Comparison of ENCODE assay signal across 9 mouse cellular contexts in genomic region chr6:115480322-115481017, GRCm38 (mm10).
A peak's percentile ranks its signal among the peaks of the same experiment; 100 is the strongest.
DNase-seq lines count a peak whose midpoint lies in the region; ATAC-seq and TF ChIP-seq lines count a peak whose summit lies in the region.
"Had no signal": no experiment of that assay in that cellular context is flagged by ENCODE, and none has a peak within 500 bp of the region (broad histone marks: within the 10 kb centered on the region; RNA-seq: fewer than 3 reads in every experiment).

No protein-coding gene starts in this region.

- peaks cover 32% of the 10 kb centered on the region for H3K4me1 ChIP-seq in liver, embryonic 13.5 days (replicated peaks)
- H3K4me1 ChIP-seq in small intestine, adult 2 months (ENCODE audit: control insufficient read depth, insufficient read depth, insufficient read length, low read length): peaks cover 26% of the 10 kb centered on the region

- H3K4me3 ChIP-seq in liver, embryonic 13.5 days (replicated peaks): no peak overlapping the region
- H3K4me3 ChIP-seq in small intestine, adult 2 months (ENCODE audit: low read depth, low read length): no peak overlapping the region
- H3K4me3 ChIP-seq: embryonic facial prominence, embryonic 13.5 days had no signal

- H3K9me3 ChIP-seq in liver, embryonic 13.5 days (replicated peaks): no peaks in the 10 kb centered on the region
- H3K9me3 ChIP-seq: embryonic facial prominence, embryonic 13.5 days had no signal

- H3K4me2 ChIP-seq in liver, embryonic 13.5 days: peak overlapping the region; percentile 12
- H3K4me2 ChIP-seq: embryonic facial prominence, embryonic 13.5 days had no signal

- no peak for TF ChIP-seq CTCF in brain, embryonic 14.5 days (IDR thresholded peaks at IDR 0.05; ENCODE audit: borderline replicate concordance, extremely low read depth, insufficient read depth, insufficient read length)
- TF ChIP-seq CTCF in small intestine, adult 2 months (IDR thresholded peaks at IDR 0.05; ENCODE audit: extremely low read depth, insufficient read length, insufficient replicate concordance, low read depth, low read length): no peak

- 6% methylated on average over 5 of the region's 5 CpGs for WGBS in liver, embryonic 13.5 days (ENCODE audit: insufficient replicate concordance)
- WGBS in small intestine, adult 2 months: 9% methylated on average over 5 of the region's 5 CpGs

- peak; percentile 91 for ATAC-seq in liver, embryonic 13.5 days (ENCODE audit: low read depth)

- H3K27ac ChIP-seq in liver, embryonic 13.5 days: peak overlapping the region; percentile 76
- H3K27ac ChIP-seq in small intestine, adult 2 months (ENCODE audit: insufficient read depth, low read depth, low read length): peak overlapping the region; percentile 69
- H3K27ac ChIP-seq: embryonic facial prominence, embryonic 13.5 days had no signal

- no peaks in the 10 kb centered on the region for H3K27me3 ChIP-seq in liver, embryonic 13.5 days
- H3K27me3 ChIP-seq in small intestine, adult 2 months (ENCODE audit: control insufficient read depth, insufficient read depth, low read length): no peaks in the 10 kb centered on the region; the same call in 1 of the 2 replicates

- H3K36me3 ChIP-seq in liver, embryonic 13.5 days: no peaks in the 10 kb centered on the region
- no peaks in the 10 kb centered on the region; the same call in 1 of the 2 replicates for H3K36me3 ChIP-seq in small intestine, adult 2 months (ENCODE audit: control insufficient read depth, insufficient read depth, low read length)
- H3K36me3 ChIP-seq: embryonic facial prominence, embryonic 13.5 days had no signal

- intact Hi-C loops in heart, postnatal 25 days (cut with DNase I): no loop called here

- DNase-seq in right cerebral cortex, adult 2 months (ENCODE audit: low spot score in 2 of 2): peak; percentile 45 to 56
- no peak for DNase-seq in right cerebral cortex, postnatal 4 days
- peak; percentile 84 for DNase-seq in brain, embryonic 14.5 days (ENCODE audit: low read depth)
- peak; percentile 41 for DNase-seq in heart, postnatal 25 days (ENCODE audit: low spot score)
- DNase-seq in liver, embryonic 13.5 days: peak; percentile 39
- DNase-seq in thymus, adult 18-20 months: no peak
- DNase-seq in layer of hippocampus, postnatal 25 days (ENCODE audit: extremely low spot score in 1 of 2, low spot score in 1 of 2): no peak

- H3K9ac ChIP-seq in liver, embryonic 13.5 days: no peak overlapping the region
- H3K9ac ChIP-seq: embryonic facial prominence, embryonic 13.5 days had no signal

- TF ChIP-seq POLR2A in brain, embryonic 14.5 days (IDR thresholded peaks at IDR 0.05; ENCODE audit: borderline replicate concordance, extremely low read depth, insufficient read depth, insufficient read length, poor library complexity, severe bottlenecking): no peak
- no peak for TF ChIP-seq POLR2A in small intestine, adult 2 months (IDR thresholded peaks at IDR 0.05; ENCODE audit: low read depth, low read length)

Comparison
In these comparisons a context has a peak if more than half of its experiments do, and no peak if none do; other contexts are left out.
1. DNase-seq: peak in right cerebral cortex, adult 2 months (2 of 2), brain, embryonic 14.5 days (single experiment), heart, postnatal 25 days (single experiment) and liver, embryonic 13.5 days (single experiment); none in right cerebral cortex, postnatal 4 days (single experiment), thymus, adult 18-20 months (0 of 2) and layer of hippocampus, postnatal 25 days (0 of 2).